Mouse (Mus musculus) neural tube, embryonic 15.5 days (tissue): ENCODE measurements around the gene Etv5. TPM values are rescaled to one million over a fixed set of nuclear protein-coding genes. Genes with fewer than 3 reads are reported as not detected.
"Not testable (repeated sequence)": the region's sequence is repeated elsewhere in the genome, so short reads cannot be mapped to it uniquely, and the experiment has no call there.

ENCODE experiments used
- ATAC-seq: fragments of 200-750 bp; cut with Nextera tagmentation; 2 replicates; pipeline ENCODE4 v1.8.0; 2017; ENCODE audit warnings: mild to moderate bottlenecking, moderate TSS enrichment, moderate library complexity; ENCODE audit not compliant: low FRiP score
- H3K27ac ChIP-seq: fragments of 300-500 bp; sonication (generic); replicated peaks from 2 replicates; pipeline ENCODE4 v1.5.1; 2015; ENCODE audit warnings: mild to moderate bottlenecking, inconsistent platforms
- H3K27me3 ChIP-seq: fragments of 300-500 bp; sonication (generic); replicated peaks from 2 replicates; pipeline ENCODE4 v1.6.1; 2015; ENCODE audit warnings: inconsistent platforms
- H3K36me3 ChIP-seq: fragments of 300-500 bp; sonication (generic); 2 replicates; pipeline ENCODE4 v1.6.1; 2015; ENCODE audit warnings: inconsistent platforms
- H3K4me1 ChIP-seq: fragments of 300-500 bp; sonication (generic); 2 replicates; pipeline ENCODE4 v1.6.1; 2015; ENCODE audit warnings: inconsistent platforms
- H3K4me2 ChIP-seq: fragments of 300-500 bp; sonication (generic); 2 replicates; pipeline ENCODE4 v1.6.1; 2015; ENCODE audit warnings: inconsistent platforms, mild to moderate bottlenecking, moderate library complexity
- H3K4me3 ChIP-seq: fragments of 300-500 bp; sonication (generic); replicated peaks from 2 replicates; pipeline ENCODE4 v1.5.1; 2015; ENCODE audit warnings: mild to moderate bottlenecking, inconsistent platforms
- H3K9ac ChIP-seq: fragments of 300-500 bp; sonication (generic); replicated peaks from 2 replicates; pipeline ENCODE4 v1.6.1; 2015; ENCODE audit warnings: mild to moderate bottlenecking, inconsistent platforms
- H3K9me3 ChIP-seq: fragments of 300-500 bp; sonication (generic); replicated peaks from 2 replicates; pipeline ENCODE4 v1.6.1; 2016; ENCODE audit warnings: inconsistent platforms
- WGBS: fragments of 180-500 bp; shearing (Covaris S2); methylation state at CpG from one replicate; pipeline ENCODE4 v1.1.7; 2015; ENCODE audit warnings: mixed read lengths; 5-methylcytosine and 5-hydroxymethylcytosine counted together
- polyA plus RNA-seq: library from polyadenylated mRNA; unstranded; fragments of >200 nt; fragmentation: Nextera tagmentation; extraction: Ambion mirVana; gene quantifications from 2 replicates; pipeline ENCODE4 v1.2.1, GENCODE M21; 2015

The Etv5 gene
- polyA plus RNA-seq, 1 experiment from 2014 or later = 22.3 TPM

- H3K4me1 ChIP-seq = no peaks in the 10 kb centered on the region
- H3K27ac ChIP-seq = no peak overlapping the region
- H3K4me3 ChIP-seq = no peak overlapping the region
- 87% methylated on average over 7 of the region's 7 CpGs for WGBS
- H3K9ac ChIP-seq = no peak overlapping the region
- no peaks in the 10 kb centered on the region for H3K36me3 ChIP-seq
- no peaks in the 10 kb centered on the region for H3K27me3 ChIP-seq
- no peak overlapping the region for H3K4me2 ChIP-seq
- ATAC-seq = no peak
- H3K9me3 ChIP-seq = no peaks in the 10 kb centered on the region
These were observed 73.5 kb downstream of the Etv5 start for GRCm38 (mm10) chr16:22366040-22366439.

DNA sequence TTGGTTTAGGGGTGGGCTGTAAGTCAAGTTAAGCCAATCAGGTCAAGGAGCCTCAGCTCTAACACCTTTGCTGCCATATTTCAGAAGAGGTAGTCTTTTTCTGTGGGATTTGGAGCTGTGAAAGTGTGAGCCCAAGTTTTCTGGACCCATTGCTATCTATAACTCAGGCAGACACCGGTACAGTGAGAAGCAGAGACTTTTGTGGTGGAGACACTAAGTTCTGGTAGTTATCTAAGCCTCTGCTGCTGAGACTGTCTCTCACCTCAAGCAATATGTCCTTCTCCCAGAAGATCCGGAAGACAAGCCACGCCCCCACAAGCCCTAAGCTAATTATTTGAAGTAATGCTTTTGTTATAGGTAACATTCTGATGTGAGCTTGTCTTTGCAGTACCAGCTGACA is 73.9 kb downstream of the Etv5 start:
- Histone ChIP-seq H3K9ac (no peak overlapping the region), H3K4me1 (no peaks in the 10 kb centered on the region), H3K36me3 (no peaks in the 10 kb centered on the region), H3K27me3 (no peaks in the 10 kb centered on the region), H3K27ac (no peak overlapping the region), H3K9me3 (no peaks in the 10 kb centered on the region), H3K4me3 (no peak overlapping the region), H3K4me2 (no peak overlapping the region)
- no peak for ATAC-seq
- 74% methylated on average over 3 of the region's 3 CpGs for WGBS

- Histone ChIP-seq H3K4me2 (peak overlapping the region; percentile 41), H3K4me1 (peaks cover 11% of the 10 kb centered on the region), H3K27me3 (no peaks in the 10 kb centered on the region), H3K27ac (no peak overlapping the region), H3K4me3 (no peak overlapping the region), H3K9me3 (no peaks in the 10 kb centered on the region), H3K9ac (no peak overlapping the region), H3K36me3 (no peaks in the 10 kb centered on the region)
- WGBS = 28% methylated on average over 18 of the region's 18 CpGs
- ATAC-seq = no peak
These were observed 80.7 kb downstream of the Etv5 start for GRCm38 (mm10) chr16:22358701-22359354.

DNA sequence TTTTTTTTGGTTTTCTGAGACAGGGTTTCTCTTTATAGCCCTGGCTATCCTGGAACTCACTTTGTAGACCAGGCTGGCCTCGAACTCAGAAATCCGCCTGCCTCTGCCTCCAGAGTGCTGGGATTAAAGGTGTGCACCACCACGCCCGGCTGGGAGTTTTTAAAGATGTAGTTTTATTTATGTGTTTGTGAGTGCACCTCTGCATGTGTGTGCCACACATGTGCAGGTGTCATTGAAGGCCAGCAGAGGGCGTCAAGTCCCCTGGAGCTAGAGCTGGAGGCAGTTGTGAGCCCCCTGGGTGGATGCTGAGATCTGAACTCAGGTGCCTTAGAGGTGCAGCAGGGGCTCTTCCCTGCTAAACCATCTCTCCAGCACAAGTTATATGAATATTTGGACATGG is 85.3 kb downstream of the Etv5 start:
- H3K4me3 ChIP-seq, H3K27ac ChIP-seq, H3K9ac ChIP-seq, H3K36me3 ChIP-seq, H3K4me2 ChIP-seq, H3K9me3 ChIP-seq, H3K27me3 ChIP-seq, H3K4me1 ChIP-seq, ATAC-seq: not testable (repeated sequence)
- 91% methylated on average over 5 of the region's 5 CpGs for WGBS

- H3K4me1 ChIP-seq = peaks cover 4% of the 10 kb centered on the region
- no peak overlapping the region for H3K4me3 ChIP-seq
- no peak overlapping the region for H3K4me2 ChIP-seq
- ATAC-seq = no peak
- no peaks in the 10 kb centered on the region for H3K9me3 ChIP-seq
- no peak overlapping the region for H3K27ac ChIP-seq
- no peaks in the 10 kb centered on the region for H3K27me3 ChIP-seq
- H3K36me3 ChIP-seq = no peaks in the 10 kb centered on the region
- 86% methylated on average over 3 of the region's 3 CpGs for WGBS
- no peak overlapping the region for H3K9ac ChIP-seq
These were observed 85.9 kb downstream of the Etv5 start for GRCm38 (mm10) chr16:22353639-22354038.

DNA sequence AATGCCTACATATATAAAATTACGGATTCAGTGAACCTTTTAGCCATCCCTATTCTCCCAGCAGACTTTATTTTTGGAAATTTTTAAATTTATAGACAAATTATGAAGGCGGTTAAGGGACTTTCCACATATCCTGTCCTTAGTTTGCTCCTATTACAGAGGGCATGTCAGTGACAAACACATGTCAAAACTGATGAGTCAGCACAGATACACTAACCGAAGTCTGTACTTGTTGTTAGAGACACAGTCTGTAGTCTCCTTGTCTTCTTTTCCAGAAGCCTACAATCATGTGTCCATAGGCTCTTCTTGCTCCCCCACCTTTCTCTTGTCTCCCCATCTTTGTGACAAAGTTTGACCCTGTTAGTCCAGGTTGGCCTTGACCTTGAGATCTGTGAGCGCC is 88.3 kb downstream of the Etv5 start:
- WGBS = 94% methylated on average over 4 of the region's 4 CpGs
- Histone ChIP-seq H3K4me3 (no peak overlapping the region), H3K9ac (no peak overlapping the region), H3K4me2 (no peak overlapping the region), H3K27me3 (no peaks in the 10 kb centered on the region), H3K9me3 (no peaks in the 10 kb centered on the region), H3K36me3 (no peaks in the 10 kb centered on the region), H3K4me1 (no peaks in the 10 kb centered on the region), H3K27ac (no peak overlapping the region)
- ATAC-seq = no peak

DNA sequence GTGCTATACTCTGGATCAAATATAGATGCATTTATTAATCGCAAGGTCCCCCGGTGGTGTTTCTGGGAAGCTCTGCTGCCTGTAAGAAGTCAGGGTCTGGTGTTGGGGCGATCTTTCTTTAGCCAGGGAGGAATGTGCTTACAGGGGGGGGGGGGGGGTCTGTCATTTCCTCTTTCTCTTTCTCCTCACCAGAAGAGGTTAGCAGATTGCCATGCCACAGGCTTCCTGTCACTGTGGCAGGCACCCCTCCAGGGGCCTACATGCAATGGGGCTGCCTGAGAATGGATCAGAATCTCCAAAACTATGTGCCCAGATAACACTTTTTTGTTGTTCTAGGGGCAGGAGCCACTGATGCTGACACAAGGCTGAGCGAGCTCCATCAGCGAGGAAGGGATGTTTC is 89.7 kb downstream of the Etv5 start:
- WGBS = 90% methylated on average over 5 of the region's 5 CpGs
- no peak for ATAC-seq

DNA sequence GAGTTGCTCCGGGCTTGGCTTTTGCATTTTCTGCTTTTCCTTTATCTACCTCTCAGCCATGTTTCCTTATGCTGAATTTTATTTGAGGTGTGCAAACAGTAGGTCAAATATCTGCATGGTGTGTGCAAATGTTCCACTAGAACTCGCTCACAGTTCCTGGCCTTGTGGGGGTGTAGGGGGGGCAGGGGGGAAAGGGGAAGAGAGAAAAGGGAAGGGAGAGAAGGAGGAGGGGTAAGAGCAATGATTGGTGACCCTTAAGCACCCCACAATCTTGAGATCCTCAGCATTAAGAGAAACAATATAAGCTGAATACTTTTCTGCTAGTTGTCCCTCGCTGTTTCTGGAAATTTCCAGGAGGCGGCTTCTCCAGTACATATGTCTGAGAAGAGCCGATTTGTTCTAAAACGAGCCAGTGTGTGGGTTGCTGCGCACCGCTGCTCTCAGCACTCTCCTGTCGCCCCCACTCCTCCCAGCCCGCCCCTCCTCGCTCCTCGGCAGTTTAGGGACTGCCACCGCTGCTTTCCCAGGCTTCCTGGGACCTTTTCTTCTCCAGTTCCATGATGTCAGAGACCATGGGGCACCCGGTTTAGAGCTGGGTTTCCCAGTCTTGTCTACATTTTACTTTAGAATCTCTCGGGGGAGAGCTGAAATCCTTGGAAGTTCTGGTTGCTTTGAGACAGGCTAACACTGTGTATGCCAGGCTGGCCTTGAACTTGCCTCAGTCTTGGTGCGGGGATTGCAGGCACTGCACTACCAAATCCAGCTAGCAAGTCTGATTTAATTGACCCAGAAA is 90.8 kb downstream of the Etv5 start:
- no peak overlapping the region for H3K9ac ChIP-seq
- H3K4me2 ChIP-seq = peak overlapping the region; percentile 22
- WGBS = 40% methylated on average over 16 of the region's 16 CpGs

More for the DNA sequence above, 89.7 kb downstream of the Etv5 start:
- Histone ChIP-seq H3K4me2 (no peak overlapping the region), H3K9me3 (0 out of 2 replicates have a peak, but pooled peaks cover 2% of the 10 kb centered on the region), H3K4me1 (no peaks in the 10 kb centered on the region), H3K4me3 (no peak overlapping the region), H3K9ac (no peak overlapping the region), H3K36me3 (no peaks in the 10 kb centered on the region), H3K27ac (no peak overlapping the region), H3K27me3 (no peaks in the 10 kb centered on the region)

GRCm38 (mm10) chr16:22348014-22348413 is 91.5 kb downstream of the Etv5 start:
- Histone ChIP-seq H3K27ac (no peak overlapping the region), H3K4me1 (no peaks in the 10 kb centered on the region), H3K4me3 (no peak overlapping the region), H3K9me3 (0 out of 2 replicates have a peak, but pooled peaks cover 2% of the 10 kb centered on the region), H3K4me2 (no peak overlapping the region), H3K9ac (no peak overlapping the region), H3K36me3 (no peaks in the 10 kb centered on the region), H3K27me3 (no peaks in the 10 kb centered on the region)
- ATAC-seq = no peak
- WGBS = 68% methylated on average over 4 of the region's 4 CpGs

More for the DNA sequence above, 90.8 kb downstream of the Etv5 start:
- Histone ChIP-seq H3K9me3 (0 out of 2 replicates have a peak, but pooled peaks cover 2% of the 10 kb centered on the region), H3K4me3 (no peak overlapping the region), H3K27ac (no peak overlapping the region), H3K4me1 (no peaks in the 10 kb centered on the region), H3K27me3 (no peaks in the 10 kb centered on the region), H3K36me3 (no peaks in the 10 kb centered on the region)
- no peak for ATAC-seq

- no peak overlapping the region for H3K4me3 ChIP-seq
- H3K27ac ChIP-seq = no peak overlapping the region
- 58% methylated on average over 4 of the region's 4 CpGs for WGBS
- H3K27me3 ChIP-seq = no peaks in the 10 kb centered on the region
- H3K4me1 ChIP-seq = no peaks in the 10 kb centered on the region
- no peak overlapping the region for H3K4me2 ChIP-seq
- H3K9me3 ChIP-seq = 0 out of 2 replicates have a peak, but pooled peaks cover 2% of the 10 kb centered on the region
- ATAC-seq = no peak
- no peak overlapping the region for H3K9ac ChIP-seq
- H3K36me3 ChIP-seq = no peaks in the 10 kb centered on the region
These were observed 98.3 kb downstream of the Etv5 start for GRCm38 (mm10) chr16:22341236-22341671.

GRCm38 (mm10) chr16:22335781-22336180 is 103.7 kb downstream of the Etv5 start:
- Histone ChIP-seq H3K36me3 (no peaks in the 10 kb centered on the region), H3K9me3 (no peaks in the 10 kb centered on the region; the same call in 1 of the 2 replicates), H3K27me3 (no peaks in the 10 kb centered on the region), H3K4me1 (no peaks in the 10 kb centered on the region), H3K4me2 (no peak overlapping the region), H3K4me3 (no peak overlapping the region), H3K27ac (no peak overlapping the region), H3K9ac (no peak overlapping the region)
- WGBS = 75% methylated on average over 3 of the region's 3 CpGs
- ATAC-seq = no peak
